14 mouse cellular contexts compared by ENCODE assay signal in genomic region chr12:3590039-3590438, GRCm38 (mm10).
"Had no signal": no experiment of that assay in that cellular context is flagged by ENCODE, and none has a peak within 500 bp of the region (broad histone marks: within the 10 kb centered on the region; RNA-seq: fewer than 3 reads in every experiment).

No protein-coding gene starts in this region.

- H3K9me3 ChIP-seq: limb, embryonic 12.5 days; limb, embryonic 15.5 days; liver, embryonic 15.5 days had no signal

- H3K4me2 ChIP-seq: limb, embryonic 12.5 days; limb, embryonic 15.5 days; liver, embryonic 11.5 days; liver, embryonic 15.5 days; midbrain, embryonic 11.5 days had no signal

- H3K4me3 ChIP-seq: limb, embryonic 12.5 days; limb, embryonic 15.5 days; liver, embryonic 15.5 days had no signal

- H3K27ac ChIP-seq: limb, embryonic 12.5 days; limb, embryonic 15.5 days; liver, embryonic 15.5 days had no signal

- H3K27me3 ChIP-seq: limb, embryonic 12.5 days; limb, embryonic 15.5 days; liver, embryonic 15.5 days had no signal

- DNase-seq: kidney, adult 9 months; kidney, postnatal 14 days; kidney, postnatal 4 days; left cerebral cortex, postnatal 4 days; lung, adult 2 months; lung, postnatal 14 days; lung, postnatal 4 days; midbrain, embryonic 14.5 days; thymus, postnatal 25 days had no signal

- H3K9ac ChIP-seq: limb, embryonic 12.5 days; limb, embryonic 15.5 days; liver, embryonic 15.5 days had no signal
